Mouse (Mus musculus) yolk sac, embryonic 10.5 days (tissue): ENCODE data around the gene Rex1bd.

Experiments
- DNase-seq: peaks from one replicate; pipeline ENCODE4 v3.0.0-alpha.2; 2017; ENCODE audit warnings: low spot score

Gene Rex1bd

GRCm38 (mm10) chr8:70477269-70477982 lies 29.1 kb downstream of the Rex1bd start:
- peak; percentile 76 for DNase-seq

- DNase-seq, result peak; percentile 99
These were observed 30.0 kb downstream of the Rex1bd start, which contains the start of gene Klhl26 for GRCm38 (mm10) chr8:70476333-70477268. Klhl26 (minus strand) TSS chr8:70476968.

- no peak for DNase-seq
These were observed 34.7 kb downstream of the Rex1bd start for GRCm38 (mm10) chr8:70471856-70472255.

GRCm38 (mm10) chr8:70469938-70470337 lies 36.6 kb downstream of the Rex1bd start:
- DNase-seq, result no peak

- peak; percentile 60 for DNase-seq
These were observed 37.1 kb downstream of the Rex1bd start for GRCm38 (mm10) chr8:70469295-70469916.

- no peak for DNase-seq
These were observed 37.8 kb downstream of the Rex1bd start for GRCm38 (mm10) chr8:70468733-70469132.

- DNase-seq, result no peak
These were observed 38.6 kb downstream of the Rex1bd start for GRCm38 (mm10) chr8:70467907-70468306.

- DNase-seq, result no peak
These were observed 39.3 kb downstream of the Rex1bd start for GRCm38 (mm10) chr8:70467229-70467725.

- no peak for DNase-seq
These were observed 39.8 kb downstream of the Rex1bd start for GRCm38 (mm10) chr8:70466771-70467170.

GRCm38 (mm10) chr8:70466305-70466704 lies 40.2 kb downstream of the Rex1bd start:
- DNase-seq, result no peak

GRCm38 (mm10) chr8:70465701-70466100 lies 40.9 kb downstream of the Rex1bd start:
- DNase-seq, result no peak

- DNase-seq, result no peak
These were observed 42.4 kb downstream of the Rex1bd start for GRCm38 (mm10) chr8:70464162-70464561.

- no peak for DNase-seq
These were observed 43.2 kb downstream of the Rex1bd start for GRCm38 (mm10) chr8:70463306-70463705.

- DNase-seq, result no peak
These were observed 44.1 kb downstream of the Rex1bd start for GRCm38 (mm10) chr8:70462516-70462813.

- no peak for DNase-seq
These were observed 44.6 kb downstream of the Rex1bd start for GRCm38 (mm10) chr8:70461765-70462515.

GRCm38 (mm10) chr8:70460606-70461005 lies 45.9 kb downstream of the Rex1bd start:
- no peak for DNase-seq

GRCm38 (mm10) chr8:70460199-70460598 lies 46.4 kb downstream of the Rex1bd start:
- DNase-seq, result no peak

GRCm38 (mm10) chr8:70459636-70460035 lies 46.9 kb downstream of the Rex1bd start:
- DNase-seq, result no peak

- DNase-seq, result no peak
These were observed 48.1 kb downstream of the Rex1bd start for GRCm38 (mm10) chr8:70458462-70458861.

GRCm38 (mm10) chr8:70457882-70458281 lies 48.7 kb downstream of the Rex1bd start:
- DNase-seq, result no peak

- DNase-seq, result no peak
These were observed 49.6 kb downstream of the Rex1bd start for GRCm38 (mm10) chr8:70456996-70457395.
